Mouse (Mus musculus) adrenal gland, adult 2 months (tissue): Measurements from ENCODE around the gene Dtl. TPM values are rescaled to one million over a fixed set of nuclear protein-coding genes. Genes with fewer than 3 reads are reported as not detected.
"Not testable (repeated sequence)": the region's sequence is repeated elsewhere in the genome, so short reads cannot be mapped to it uniquely, and the experiment has no call there.

Source experiments
- DNase-seq: peaks from one replicate; pipeline ENCODE4 v3.0.0; 2021
- polyA plus RNA-seq: library from polyadenylated mRNA; depleted of rRNA; stranded (reverse); fragments of >200 nt; gene quantifications from 2 replicates; pipeline ENCODE4 v1.2.3, GENCODE M21; 2012
- total RNA-seq, 2 experiments: library from RNA; stranded (reverse); gene quantifications; 2 replicates each; pipeline ENCODE4 v1.2.3; 2021

The Dtl gene
- total and polyA plus RNA-seq, 3 experiments = 0.34 to 1.0 (median 0.90) TPM

- no peak for DNase-seq
Measured at GRCm38 (mm10) chr1:191519329-191520066, 55.8 kb downstream of the Dtl start.

GRCm38 (mm10) chr1:191518911-191519310, 56.4 kb downstream of the Dtl start:
- no peak for DNase-seq

- no peak for DNase-seq
Measured at GRCm38 (mm10) chr1:191517969-191518368, 57.4 kb downstream of the Dtl start.

GRCm38 (mm10) chr1:191517056-191517455, 58.3 kb downstream of the Dtl start:
- DNase-seq = no peak

GRCm38 (mm10) chr1:191516351-191516750, 59.0 kb downstream of the Dtl start:
- DNase-seq = not testable (repeated sequence)

- no peak for DNase-seq
Measured at GRCm38 (mm10) chr1:191513195-191513594, 62.1 kb downstream of the Dtl start.

- no peak for DNase-seq
Measured at GRCm38 (mm10) chr1:191512383-191512782, 63.0 kb downstream of the Dtl start.

- DNase-seq = no peak
Measured at GRCm38 (mm10) chr1:191511503-191511902, 63.8 kb downstream of the Dtl start.

GRCm38 (mm10) chr1:191509865-191510264, 65.5 kb downstream of the Dtl start:
- no peak for DNase-seq

- peak; percentile 63 for DNase-seq
Measured at GRCm38 (mm10) chr1:191509131-191509530, 66.2 kb downstream of the Dtl start.

GRCm38 (mm10) chr1:191506791-191507190, 68.6 kb downstream of the Dtl start:
- DNase-seq = no peak

GRCm38 (mm10) chr1:191499666-191500065, 75.7 kb downstream of the Dtl start:
- no peak for DNase-seq

- peak; percentile 26 for DNase-seq
Measured at GRCm38 (mm10) chr1:191498271-191498955, 76.9 kb downstream of the Dtl start.

- DNase-seq = no peak
Measured at GRCm38 (mm10) chr1:191496676-191497075, 78.7 kb downstream of the Dtl start.

GRCm38 (mm10) chr1:191495051-191495467, 80.3 kb downstream of the Dtl start:
- DNase-seq = no peak

- DNase-seq = peak; percentile 14
Measured at GRCm38 (mm10) chr1:191494303-191494655, 81.1 kb downstream of the Dtl start.

- peak; percentile 60 for DNase-seq
Measured at GRCm38 (mm10) chr1:191493476-191494302, 81.7 kb downstream of the Dtl start.

GRCm38 (mm10) chr1:191490446-191490845, 84.9 kb downstream of the Dtl start:
- no peak for DNase-seq
